Mouse (Mus musculus) brown adipose tissue, adult 24 weeks (tissue): Measurements from ENCODE around the gene Plekhm1. TPM values are rescaled to one million over a fixed set of nuclear protein-coding genes. Genes with fewer than 3 reads are reported as not detected.
A peak's percentile ranks its signal among the peaks of the same experiment; 100 is the strongest.

Source experiments
- H3K27ac ChIP-seq: fragments of 200-500 bp; replicated peaks from 2 replicates; pipeline ENCODE4 v1.5.1; 2012; ENCODE audit warnings: low read depth, mild to moderate bottlenecking, low read length
- H3K4me1 ChIP-seq: fragments of 200-500 bp; 2 replicates; pipeline ENCODE4 v1.6.1; 2012; ENCODE audit warnings: low read length, mixed read lengths; ENCODE audit not compliant: control insufficient read depth, insufficient read depth, insufficient read length
- H3K4me3 ChIP-seq: fragments of 200-500 bp; 2 replicates; pipeline ENCODE4 v1.5.1; 2012; ENCODE audit warnings: low read depth, mild to moderate bottlenecking, low read length, moderate library complexity; ENCODE audit not compliant: insufficient read depth
- polyA plus RNA-seq: library from polyadenylated mRNA; stranded (reverse); fragments of >200 nt; gene quantifications from 2 replicates; pipeline ENCODE4 v1.2.4, GENCODE M21; 2012; ENCODE audit not compliant: missing spikeins, insufficient read depth, insufficient read length

Gene Plekhm1
- polyA plus RNA-seq, 1 experiment = 13.4 TPM

- Histone ChIP-seq H3K4me3 (no peak overlapping the region), H3K27ac (no peak overlapping the region), H3K4me1 (peaks cover 34% of the 10 kb centered on the region)
These were observed 34.1 kb downstream of the Plekhm1 start for GRCm38 (mm10) chr11:103378341-103378740.

GRCm38 (mm10) chr11:103375772-103376171 lies 36.7 kb downstream of the Plekhm1 start:
- H3K4me1 ChIP-seq = peaks cover 41% of the 10 kb centered on the region
- peak overlapping the region; percentile 53 for H3K27ac ChIP-seq
- H3K4me3 ChIP-seq = no peak overlapping the region

- Histone ChIP-seq H3K4me1 (peaks cover 46% of the 10 kb centered on the region), H3K27ac (peak overlapping the region; percentile 53; the same call in 1 of the 2 replicates), H3K4me3 (no peak overlapping the region)
These were observed 37.2 kb downstream of the Plekhm1 start for GRCm38 (mm10) chr11:103375258-103375657.

GRCm38 (mm10) chr11:103373922-103374321 lies 38.6 kb downstream of the Plekhm1 start:
- Histone ChIP-seq H3K4me1 (peaks cover 58% of the 10 kb centered on the region), H3K4me3 (no peak overlapping the region), H3K27ac (peak overlapping the region; percentile 20; the same call in 1 of the 2 replicates)

GRCm38 (mm10) chr11:103372561-103372960 lies 39.9 kb downstream of the Plekhm1 start:
- Histone ChIP-seq H3K4me3 (no peak overlapping the region), H3K27ac (peak overlapping the region; percentile 95; the same call in 1 of the 2 replicates), H3K4me1 (peaks cover 60% of the 10 kb centered on the region)

- H3K4me3 ChIP-seq = no peak overlapping the region
- peak overlapping the region; percentile 95 for H3K27ac ChIP-seq
- peaks cover 60% of the 10 kb centered on the region for H3K4me1 ChIP-seq
These were observed 40.4 kb downstream of the Plekhm1 start for GRCm38 (mm10) chr11:103372068-103372467.

- Histone ChIP-seq H3K27ac (peak overlapping the region; percentile 95), H3K4me3 (no peak overlapping the region), H3K4me1 (peaks cover 59% of the 10 kb centered on the region)
These were observed 41.3 kb downstream of the Plekhm1 start for GRCm38 (mm10) chr11:103371222-103371539.

- Histone ChIP-seq H3K27ac (peak overlapping the region; percentile 86), H3K4me3 (no peak overlapping the region), H3K4me1 (peaks cover 54% of the 10 kb centered on the region)
These were observed 41.9 kb downstream of the Plekhm1 start for GRCm38 (mm10) chr11:103370397-103371221.

GRCm38 (mm10) chr11:103365530-103365929 lies 47.0 kb downstream of the Plekhm1 start:
- no peak overlapping the region for H3K27ac ChIP-seq
- H3K4me3 ChIP-seq = no peak overlapping the region
- H3K4me1 ChIP-seq = peaks cover 30% of the 10 kb centered on the region

GRCm38 (mm10) chr11:103365022-103365421 lies 47.5 kb downstream of the Plekhm1 start:
- H3K4me3 ChIP-seq = no peak overlapping the region
- peaks cover 25% of the 10 kb centered on the region for H3K4me1 ChIP-seq
- H3K27ac ChIP-seq = no peak overlapping the region; the same call in 1 of the 2 replicates

- H3K4me1 ChIP-seq = peaks cover 19% of the 10 kb centered on the region
- H3K27ac ChIP-seq = peak overlapping the region; percentile 84
- peak overlapping the region; percentile 58 for H3K4me3 ChIP-seq
These were observed 48.2 kb downstream of the Plekhm1 start for GRCm38 (mm10) chr11:103364335-103364734.

- Histone ChIP-seq H3K4me1 (peaks cover 13% of the 10 kb centered on the region), H3K27ac (peak within 1 kb of the TSS; percentile 90), H3K4me3 (peak within 1 kb of the TSS; percentile 58)
These were observed 49.0 kb downstream of the Plekhm1 start, which contains the start of gene Arhgap27 for GRCm38 (mm10) chr11:103363214-103364148. Gene Arhgap27, minus strand, starts transcription at chr11:103363692.

- peaks cover 13% of the 10 kb centered on the region for H3K4me1 ChIP-seq
- H3K4me3 ChIP-seq = peak overlapping the region; percentile 58
- peak overlapping the region; percentile 90 for H3K27ac ChIP-seq
These were observed 49.8 kb downstream of the Plekhm1 start for GRCm38 (mm10) chr11:103362521-103363181.

GRCm38 (mm10) chr11:103362054-103362432 lies 50.4 kb downstream of the Plekhm1 start:
- H3K4me1 ChIP-seq = peaks cover 16% of the 10 kb centered on the region
- H3K4me3 ChIP-seq = peak overlapping the region; percentile 58
- peak overlapping the region; percentile 90 for H3K27ac ChIP-seq
